Mouse (Mus musculus) liver, embryonic 14.5 days (tissue): ENCODE measurements around the gene Gm9945.

Source experiments
- CTCF ChIP-seq: IDR thresholded peaks from 2 replicates; pipeline ENCODE4 v1.5.1; 2016; ENCODE audit warnings: antibody characterized with exemption, low read depth, control low read depth
- EP300 ChIP-seq: IDR thresholded peaks from 2 replicates; pipeline ENCODE4 v1.6.1; 2016; ENCODE audit warnings: antibody characterized with exemption, low read depth

- TF ChIP-seq CTCF (no peak), EP300 (no peak)
These were observed 29.8 kb upstream of the Gm9945 start for GRCm38 (mm10) chr11:53450070-53450705.
